In genomic region chr3:120983556-120984270, GRCm38 (mm10) we compare ENCODE assay signal across 9 mouse cellular contexts.
DNase-seq lines count a peak whose midpoint lies in the region; ATAC-seq and TF ChIP-seq lines count a peak whose summit lies in the region.
"Had no signal": no experiment of that assay in that cellular context is flagged by ENCODE, and none has a peak within 500 bp of the region (broad histone marks: within the 10 kb centered on the region; RNA-seq: fewer than 3 reads in every experiment).

No protein-coding gene starts in this region.

- no peaks in the 10 kb centered on the region for H3K9me3 ChIP-seq in embryonic facial prominence, embryonic 11.5 days (replicated peaks; ENCODE audit: control insufficient read depth, low read length)
- H3K9me3 ChIP-seq in midbrain, embryonic 16.5 days (replicated peaks; ENCODE audit: control insufficient read depth, low read length, poor library complexity, severe bottlenecking), result no peaks in the 10 kb centered on the region

- DNase-seq in brain, adult 2 months (ENCODE audit: low read depth, low spot score), result peak; percentile 94
- peak; percentile 46 for DNase-seq in embryonic facial prominence, embryonic 11.5 days (ENCODE audit: low spot score)
- DNase-seq in layer of hippocampus, adult 8-10 months (ENCODE audit: low spot score in 2 of 2), result peak; percentile 47 to 75
- DNase-seq in heart, adult 2 months, result no peak
- no peak for DNase-seq in adrenal gland, postnatal 36 days
- DNase-seq in thymus, postnatal 14 days, result no peak
- DNase-seq: heart, postnatal 36 days had no signal

- no peaks in the 10 kb centered on the region for H3K27me3 ChIP-seq in embryonic facial prominence, embryonic 11.5 days (ENCODE audit: control insufficient read depth, insufficient read depth, low read length)
- no peaks in the 10 kb centered on the region for H3K27me3 ChIP-seq in midbrain, embryonic 16.5 days (ENCODE audit: control insufficient read depth, insufficient read depth, low read depth, low read length)
- no peaks in the 10 kb centered on the region for H3K27me3 ChIP-seq in heart, adult 2 months (ENCODE audit: control insufficient read depth, insufficient read depth, low read length)

- no peak overlapping the region for H3K4me3 ChIP-seq in embryonic facial prominence, embryonic 11.5 days (ENCODE audit: low read depth, low read length)
- H3K4me3 ChIP-seq in midbrain, embryonic 16.5 days (ENCODE audit: low read depth, low read length), result 0 out of 2 replicates have a peak overlapping the region, but pooled peaks have one; percentile 1
- H3K4me3 ChIP-seq in heart, adult 2 months, result no peak overlapping the region

- intact Hi-C loops in heart, adult 2 months (cut with DNase I), result no loop called here

- no peak overlapping the region for H3K4me2 ChIP-seq in embryonic facial prominence, embryonic 11.5 days (ENCODE audit: low read depth, low read length)
- peak overlapping the region; percentile 54 for H3K4me2 ChIP-seq in midbrain, embryonic 16.5 days (ENCODE audit: low read length)

- no peaks in the 10 kb centered on the region for H3K36me3 ChIP-seq in embryonic facial prominence, embryonic 11.5 days (replicated peaks; ENCODE audit: control insufficient read depth, insufficient read depth, low read depth, low read length)
- no peaks in the 10 kb centered on the region for H3K36me3 ChIP-seq in midbrain, embryonic 16.5 days (ENCODE audit: control insufficient read depth, insufficient read depth, low read length)
- H3K36me3 ChIP-seq in heart, adult 2 months (ENCODE audit: control insufficient read depth, insufficient read depth, low read length), result no peaks in the 10 kb centered on the region

- no peaks in the 10 kb centered on the region for H3K79me2 ChIP-seq in heart, adult 2 months (replicated peaks; ENCODE audit: control insufficient read depth, insufficient read depth, low read length)

- H3K27ac ChIP-seq in embryonic facial prominence, embryonic 11.5 days (replicated peaks; ENCODE audit: low read depth, low read length), result no peak overlapping the region
- peak overlapping the region; percentile 30 for H3K27ac ChIP-seq in midbrain, embryonic 16.5 days (ENCODE audit: low read length)
- H3K27ac ChIP-seq in heart, adult 2 months, result no peak overlapping the region

- TF ChIP-seq EP300 in heart, adult 2 months (IDR thresholded peaks at IDR 0.05; ENCODE audit: insufficient read depth, low read depth, low read length), result no peak

- TF ChIP-seq POLR2A in heart, adult 2 months (IDR thresholded peaks at IDR 0.05; ENCODE audit: insufficient read depth, low read depth, low read length), result no peak

- peak; percentile 72; the same call in 1 of the 2 replicates for ATAC-seq in embryonic facial prominence, embryonic 11.5 days (replicated peaks; ENCODE audit: insufficient number of reproducible peaks, low FRiP score, low TSS enrichment, low read depth)
- ATAC-seq in midbrain, embryonic 16.5 days, result peak; percentile 80
- no peak for ATAC-seq in activated CD4-positive, CD25-positive, alpha-beta regulatory T cell, adult 4 months

- TF ChIP-seq CTCF in heart, adult 2 months (IDR thresholded peaks at IDR 0.05), result no peak

- H3K4me1 ChIP-seq in embryonic facial prominence, embryonic 11.5 days (ENCODE audit: control insufficient read depth, insufficient read depth, low read length), result no peaks in the 10 kb centered on the region
- H3K4me1 ChIP-seq in midbrain, embryonic 16.5 days (ENCODE audit: control insufficient read depth, insufficient read depth, low read length), result peaks cover 16% of the 10 kb centered on the region
- no peaks in the 10 kb centered on the region for H3K4me1 ChIP-seq in heart, adult 2 months (ENCODE audit: control insufficient read depth, insufficient read depth, low read length)

- H3K9ac ChIP-seq in embryonic facial prominence, embryonic 11.5 days (replicated peaks; ENCODE audit: low read length), result no peak overlapping the region
- H3K9ac ChIP-seq in midbrain, embryonic 16.5 days (ENCODE audit: low read depth, low read length), result peak overlapping the region; percentile 44; the same call in 1 of the 2 replicates
- H3K9ac ChIP-seq in heart, adult 2 months (ENCODE audit: low read depth, low read length), result no peak overlapping the region

- 54% methylated on average over 17 of the region's 17 CpGs for WGBS in embryonic facial prominence, embryonic 11.5 days
- 16% methylated on average over 17 of the region's 17 CpGs for WGBS in midbrain, embryonic 16.5 days
- 61% methylated on average over 17 of the region's 17 CpGs for WGBS in heart, adult 2 months

Comparison
In these comparisons a context has a peak if more than half of its experiments do, and no peak if none do; other contexts are left out.
1. DNase-seq: peak in brain, adult 2 months (single experiment), embryonic facial prominence, embryonic 11.5 days (single experiment) and layer of hippocampus, adult 8-10 months (2 of 2); none in heart, adult 2 months (0 of 2), adrenal gland, postnatal 36 days (0 of 2) and thymus, postnatal 14 days (single experiment).